Mouse (Mus musculus): ENCODE results near the gene Ubox5. TPM values are rescaled to one million over a fixed set of nuclear protein-coding genes. Genes with fewer than 3 reads are reported as not detected.
A peak's percentile ranks its signal among the peaks of the same experiment; 100 is the strongest.

Gene Ubox5
- polyA plus RNA-seq, 1 experiment: 1.8 TPM

DNA sequence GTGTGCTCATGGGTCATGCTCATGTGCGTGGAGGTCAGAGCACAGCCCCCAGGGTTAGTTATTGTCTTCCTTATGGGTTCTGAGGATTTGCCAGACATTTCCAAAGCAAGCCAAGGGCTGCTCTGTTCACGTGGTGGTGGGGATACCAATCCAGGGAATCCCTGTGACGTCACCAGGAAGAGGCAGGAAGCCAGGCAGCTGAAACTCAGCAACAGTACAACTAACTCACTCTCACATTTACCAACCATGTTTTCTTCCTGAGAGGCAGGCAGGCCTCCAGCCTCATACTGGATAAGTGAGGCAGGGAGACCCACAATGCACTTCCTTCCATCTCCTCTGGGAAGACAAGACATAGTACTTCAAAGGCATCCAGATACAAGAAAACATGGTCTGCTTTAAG lies 31.4 kb downstream of the Ubox5 start:
- no peak for TF ChIP-seq FLI1 (IDR thresholded peaks at IDR 0.05; ENCODE audit: low read length)
- no peak for TF ChIP-seq GATA1 (IDR thresholded peaks at IDR 0.05; ENCODE audit: borderline replicate concordance, low read length)
- Histone ChIP-seq H3K27me3 (replicated peaks) (no peaks in the 10 kb centered on the region), H3K4me1 (peaks cover 15% of the 10 kb centered on the region), H3K9me3 (no peaks in the 10 kb centered on the region), H3K4me3 (replicated peaks) (no peak overlapping the region), H3K36me3 (replicated peaks; ENCODE audit: low read length) (peaks cover 82% of the 10 kb centered on the region)

DNA sequence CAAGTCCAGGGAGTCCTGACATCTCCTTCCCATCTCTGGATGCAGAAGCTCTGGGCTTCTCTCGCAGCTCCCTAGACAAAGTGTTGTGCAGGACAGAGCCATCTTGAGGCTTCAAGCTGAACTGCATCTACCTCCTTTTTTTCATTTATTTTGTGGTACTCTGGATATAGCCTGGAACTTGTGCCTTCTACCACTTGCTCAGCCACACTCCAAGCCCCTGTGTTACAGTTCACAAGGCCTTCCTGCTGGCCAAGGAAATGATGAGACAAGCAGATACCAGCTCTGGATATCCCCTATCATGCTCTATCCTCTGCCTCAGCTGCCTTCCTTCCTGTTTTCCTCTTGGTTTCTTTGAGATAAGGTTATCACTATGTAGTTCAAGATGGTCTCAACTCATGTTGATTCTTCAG lies 32.2 kb downstream of the Ubox5 start:
- Histone ChIP-seq H3K4me1 (peaks cover 15% of the 10 kb centered on the region), H3K4me3 (replicated peaks) (no peak overlapping the region), H3K36me3 (replicated peaks; ENCODE audit: low read length) (peaks cover 81% of the 10 kb centered on the region), H3K27me3 (replicated peaks) (no peaks in the 10 kb centered on the region), H3K9me3 (no peaks in the 10 kb centered on the region)
- TF ChIP-seq GATA1 (IDR thresholded peaks at IDR 0.05; ENCODE audit: borderline replicate concordance, low read length) (no peak), FLI1 (IDR thresholded peaks at IDR 0.05; ENCODE audit: low read length) (no peak)

DNA sequence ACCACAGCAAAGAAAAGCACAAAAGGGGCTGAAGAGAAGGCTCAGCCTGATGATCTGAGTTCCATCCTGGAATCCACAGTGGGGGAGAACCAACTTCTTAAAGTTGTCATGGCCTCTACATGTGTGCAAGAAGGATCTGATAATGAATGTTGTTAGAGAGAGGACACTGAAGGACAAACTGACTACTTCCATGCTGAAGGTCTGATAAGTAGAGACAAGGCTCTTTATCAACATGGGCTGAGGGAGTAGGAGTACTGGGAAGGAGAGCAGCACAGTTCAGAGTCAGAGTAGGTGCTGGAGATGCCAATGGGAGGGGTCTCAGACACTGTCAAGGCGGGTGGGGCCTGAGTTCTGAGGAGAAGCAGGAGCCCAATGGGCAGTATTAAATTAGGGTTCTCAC lies 34.2 kb downstream of the Ubox5 start:
- no peak for TF ChIP-seq FLI1 (IDR thresholded peaks at IDR 0.05; ENCODE audit: low read length)
- H3K27me3 ChIP-seq (replicated peaks): no peaks in the 10 kb centered on the region
- H3K4me1 ChIP-seq: peaks cover 15% of the 10 kb centered on the region
- H3K36me3 ChIP-seq (replicated peaks; ENCODE audit: low read length): peaks cover 84% of the 10 kb centered on the region
- H3K4me3 ChIP-seq (replicated peaks): no peak overlapping the region
- no peaks in the 10 kb centered on the region for H3K9me3 ChIP-seq

DNA sequence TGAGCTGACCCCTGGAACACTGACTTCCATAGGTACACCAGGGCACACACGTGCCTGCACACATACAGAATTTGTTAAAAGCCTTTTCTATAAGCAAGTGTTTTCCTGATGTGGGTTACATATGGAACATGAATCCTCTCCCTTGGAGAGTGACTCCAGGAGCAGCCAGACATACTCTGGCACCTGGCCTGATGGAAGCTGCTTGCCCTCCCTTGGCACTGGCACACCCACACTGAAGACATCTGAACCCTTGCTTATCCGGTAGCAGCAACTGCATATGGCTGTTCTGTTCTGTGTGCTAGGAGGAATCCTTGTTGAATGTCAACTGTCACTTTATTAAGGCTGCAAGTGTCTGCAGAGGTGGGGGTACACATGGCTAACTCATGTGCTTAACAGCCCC lies 38.8 kb downstream of the Ubox5 start:
- Histone ChIP-seq H3K9me3 (no peaks in the 10 kb centered on the region), H3K4me3 (replicated peaks) (no peak overlapping the region), H3K36me3 (replicated peaks; ENCODE audit: low read length) (peaks cover 57% of the 10 kb centered on the region), H3K27me3 (replicated peaks) (peaks cover under 1% of the 10 kb centered on the region), H3K4me1 (peaks cover 30% of the 10 kb centered on the region)
- TF ChIP-seq FLI1 (IDR thresholded peaks at IDR 0.05; ENCODE audit: low read length): no peak
- TF ChIP-seq GATA1 (IDR thresholded peaks at IDR 0.05; ENCODE audit: borderline replicate concordance, low read length): no peak

DNA sequence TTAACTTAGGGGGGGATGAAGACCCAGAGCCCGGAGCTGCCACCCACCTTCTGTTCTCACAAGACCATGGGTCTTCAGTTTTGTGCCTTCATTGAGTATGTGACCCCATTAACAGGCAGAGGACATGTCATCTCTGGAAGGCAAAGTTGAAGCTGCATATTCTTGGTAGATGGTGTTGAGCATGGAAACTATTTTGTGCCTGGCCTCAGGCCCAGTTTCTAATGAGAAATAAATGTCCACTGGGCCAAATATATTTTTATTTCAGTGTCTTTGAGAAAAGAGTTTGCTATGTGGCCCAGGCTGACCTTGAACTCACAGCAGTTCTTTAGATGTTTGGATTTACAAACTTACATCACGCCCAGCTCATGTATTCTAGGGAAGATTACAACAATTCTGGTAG lies 40.1 kb downstream of the Ubox5 start:
- Histone ChIP-seq H3K36me3 (replicated peaks; ENCODE audit: low read length) (peaks cover 45% of the 10 kb centered on the region), H3K4me1 (peaks cover 38% of the 10 kb centered on the region), H3K4me3 (replicated peaks) (no peak overlapping the region), H3K27me3 (replicated peaks) (peaks cover 6% of the 10 kb centered on the region), H3K9me3 (no peaks in the 10 kb centered on the region)
- TF ChIP-seq GATA1 (IDR thresholded peaks at IDR 0.05; ENCODE audit: borderline replicate concordance, low read length) (no peak), FLI1 (IDR thresholded peaks at IDR 0.05; ENCODE audit: low read length) (no peak)

DNA sequence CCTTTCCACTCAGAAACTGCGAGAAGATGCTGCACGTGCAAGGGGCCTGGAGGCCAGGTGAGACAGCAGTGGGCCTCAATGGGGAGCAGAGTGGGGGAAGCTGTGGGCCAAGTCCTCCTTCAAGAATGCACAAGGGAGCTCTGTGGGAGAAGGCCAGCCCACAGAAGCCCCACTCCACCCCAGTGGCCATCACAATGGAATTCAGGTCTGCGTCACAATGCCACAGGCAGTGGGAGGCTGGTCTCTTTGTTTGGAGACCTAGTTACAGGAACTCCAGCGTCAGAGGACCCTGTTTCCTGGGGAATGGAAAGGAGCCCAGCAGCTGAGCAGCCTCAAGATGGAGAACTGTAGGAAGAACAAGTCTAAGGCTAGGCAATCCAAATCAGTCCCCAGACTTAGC lies 40.7 kb downstream of the Ubox5 start:
- H3K27me3 ChIP-seq (replicated peaks): peaks cover 12% of the 10 kb centered on the region

DNA sequence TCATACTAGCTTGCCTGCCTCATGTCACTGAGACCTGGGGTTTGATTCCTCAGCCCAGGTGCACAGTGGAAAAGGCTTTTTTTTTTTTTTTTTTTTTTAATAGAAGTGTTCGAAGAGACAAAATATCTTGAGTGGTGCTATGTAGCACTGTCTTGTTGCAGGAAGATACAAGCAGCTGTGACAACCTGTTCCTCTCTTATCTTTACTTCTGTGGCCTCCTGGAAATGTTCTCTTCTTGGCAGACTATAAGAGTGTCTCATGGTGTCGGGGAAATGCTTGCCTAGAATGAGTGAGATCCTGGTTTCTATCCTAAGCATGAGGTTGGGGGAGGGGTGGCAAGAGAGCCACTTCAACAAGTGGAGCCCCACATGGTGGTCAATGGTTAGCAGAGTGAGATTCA lies 41.5 kb downstream of the Ubox5 start:
- Histone ChIP-seq H3K27me3 (replicated peaks) (peaks cover 20% of the 10 kb centered on the region), H3K9me3 (no peaks in the 10 kb centered on the region), H3K4me1 (peaks cover 52% of the 10 kb centered on the region), H3K4me3 (replicated peaks) (no peak overlapping the region), H3K36me3 (replicated peaks; ENCODE audit: low read length) (peaks cover 38% of the 10 kb centered on the region)
- TF ChIP-seq FLI1 (IDR thresholded peaks at IDR 0.05; ENCODE audit: low read length) (no peak), GATA1 (IDR thresholded peaks at IDR 0.05; ENCODE audit: borderline replicate concordance, low read length) (no peak)

More for the DNA sequence above, 40.7 kb downstream of the Ubox5 start:
- TF ChIP-seq GATA1 (IDR thresholded peaks at IDR 0.05; ENCODE audit: borderline replicate concordance, low read length): no peak
- no peak for TF ChIP-seq FLI1 (IDR thresholded peaks at IDR 0.05; ENCODE audit: low read length)
- Histone ChIP-seq H3K36me3 (replicated peaks; ENCODE audit: low read length) (peaks cover 41% of the 10 kb centered on the region), H3K4me1 (peaks cover 44% of the 10 kb centered on the region), H3K9me3 (no peaks in the 10 kb centered on the region), H3K4me3 (replicated peaks) (no peak overlapping the region)

DNA sequence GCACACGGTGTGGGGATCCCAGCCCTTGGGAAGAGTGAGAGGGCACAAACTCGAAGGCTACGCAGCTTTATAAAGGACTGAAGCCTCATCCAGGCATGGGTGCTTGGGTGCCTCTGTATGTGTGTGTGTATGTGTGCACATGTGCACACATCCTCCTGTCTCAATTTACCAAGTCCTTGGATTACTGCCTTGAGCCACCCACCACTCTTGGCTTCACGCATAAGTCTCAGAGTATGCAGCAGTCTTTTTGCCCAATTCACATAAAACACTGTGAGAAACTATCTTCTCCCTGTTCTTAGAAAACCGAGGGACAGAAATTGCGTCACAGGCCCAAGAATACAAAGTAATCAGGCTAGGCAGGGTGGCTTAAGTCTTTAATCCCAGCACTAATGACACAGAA lies 43.8 kb downstream of the Ubox5 start:
- Histone ChIP-seq H3K4me1 (peaks cover 64% of the 10 kb centered on the region), H3K4me3 (replicated peaks) (no peak overlapping the region), H3K9me3 (no peaks in the 10 kb centered on the region), H3K27me3 (replicated peaks) (peaks cover 43% of the 10 kb centered on the region), H3K36me3 (replicated peaks; ENCODE audit: low read length) (peaks cover 18% of the 10 kb centered on the region)
- TF ChIP-seq FLI1 (IDR thresholded peaks at IDR 0.05; ENCODE audit: low read length) (no peak), GATA1 (IDR thresholded peaks at IDR 0.05; ENCODE audit: borderline replicate concordance, low read length) (no peak)

DNA sequence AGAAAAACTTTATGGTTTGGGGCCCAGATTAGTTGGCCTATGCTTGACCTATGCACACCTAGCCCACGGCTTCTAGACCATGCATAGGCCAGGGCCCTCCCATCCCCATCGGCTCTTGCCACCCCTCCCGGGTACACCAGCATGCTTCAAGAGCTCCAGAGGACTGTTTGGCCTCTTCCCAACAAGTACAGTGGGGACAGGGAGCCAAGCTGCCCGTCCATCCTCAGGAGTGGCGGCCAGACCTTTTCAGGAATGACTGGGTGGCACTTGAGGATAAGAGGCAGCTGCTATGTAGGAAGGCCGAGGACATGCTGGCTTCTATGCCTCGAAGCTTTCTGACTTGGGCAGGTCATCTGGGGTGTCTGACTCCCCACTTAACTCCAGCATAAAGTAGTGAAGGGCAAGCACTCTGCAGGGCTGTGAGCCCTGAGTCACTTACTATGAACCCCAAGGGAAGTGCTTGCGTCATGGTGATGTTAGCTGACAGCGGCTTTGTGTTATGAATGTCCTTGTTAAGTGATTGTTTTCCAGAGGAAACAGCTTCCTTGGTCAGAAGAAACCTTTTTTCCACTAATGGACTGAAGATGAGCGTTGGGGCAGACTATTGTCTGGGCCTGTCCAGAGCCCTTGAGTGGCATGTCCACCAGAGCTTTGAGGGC lies 45.8 kb downstream of the Ubox5 start:
- Histone ChIP-seq H3K4me3 (replicated peaks) (peak overlapping the region; percentile 11), H3K27me3 (replicated peaks) (peaks cover 63% of the 10 kb centered on the region), H3K9me3 (no peaks in the 10 kb centered on the region), H3K4me1 (peaks cover 82% of the 10 kb centered on the region), H3K36me3 (replicated peaks; ENCODE audit: low read length) (peaks cover 1% of the 10 kb centered on the region)
- TF ChIP-seq FLI1 (IDR thresholded peaks at IDR 0.05; ENCODE audit: low read length) (no peak), GATA1 (IDR thresholded peaks at IDR 0.05; ENCODE audit: borderline replicate concordance, low read length) (no peak)

DNA sequence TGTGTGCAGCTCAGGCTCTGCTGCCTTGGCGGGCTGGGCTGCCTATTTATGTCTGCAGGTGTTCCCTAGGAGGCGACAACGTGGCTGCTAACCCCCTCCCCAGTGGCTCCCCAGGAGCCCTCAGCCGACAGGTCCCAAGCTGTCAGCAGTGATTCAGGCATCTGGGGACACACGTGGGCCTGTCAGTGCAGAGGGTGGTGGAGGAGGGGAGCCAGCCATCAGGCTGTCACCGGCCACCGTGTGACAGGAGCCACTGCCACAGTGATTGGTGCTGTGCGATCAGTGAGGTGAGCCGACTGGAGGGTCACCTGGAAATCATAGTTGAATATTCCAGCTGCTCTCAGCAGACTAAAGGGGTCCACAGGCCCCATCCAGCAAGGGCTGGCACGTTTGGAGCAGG lies 47.3 kb downstream of the Ubox5 start, which contains the start of gene Avp:
Avp (minus strand) TSS at position 3 of the 400 bp plus-strand sequence.
- peaks cover 82% of the 10 kb centered on the region for H3K4me1 ChIP-seq
- H3K27me3 ChIP-seq (replicated peaks): peaks cover 76% of the 10 kb centered on the region
- no peaks in the 10 kb centered on the region for H3K36me3 ChIP-seq (replicated peaks; ENCODE audit: low read length)
- H3K9me3 ChIP-seq: no peaks in the 10 kb centered on the region
- no peak within 1 kb of the TSS for H3K4me3 ChIP-seq (replicated peaks)
- TF ChIP-seq GATA1 (IDR thresholded peaks at IDR 0.05; ENCODE audit: borderline replicate concordance, low read length): no peak
- TF ChIP-seq FLI1 (IDR thresholded peaks at IDR 0.05; ENCODE audit: low read length): no peak

Data from megakaryocyte, embryonic 14.5 days (primary cell).